Mouse (Mus musculus): ENCODE measurements around the gene Prr19.

Gene Prr19

DNA sequence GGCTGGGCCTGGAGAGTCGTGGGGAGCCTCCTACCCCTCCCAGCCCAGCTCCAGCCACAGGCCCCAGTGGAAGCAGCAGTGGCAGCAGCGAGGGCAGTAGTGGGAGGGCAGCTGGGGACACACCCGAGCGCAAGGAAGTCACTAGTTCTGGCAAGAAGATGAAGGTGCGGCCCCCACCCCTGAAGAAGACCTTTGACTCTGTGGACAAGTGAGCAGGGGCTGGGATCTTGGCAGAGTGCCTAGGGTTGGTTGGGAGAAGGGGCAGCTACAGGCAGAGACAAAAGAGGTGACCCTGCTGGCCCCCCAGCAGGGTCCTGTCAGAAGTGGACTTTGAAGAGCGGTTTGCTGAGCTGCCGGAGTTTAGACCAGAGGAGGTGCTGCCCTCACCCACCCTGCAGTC, 9.1 kb upstream of the Prr19 start:
- DNase-seq (ENCODE audit: low spot score) = no peak

DNA sequence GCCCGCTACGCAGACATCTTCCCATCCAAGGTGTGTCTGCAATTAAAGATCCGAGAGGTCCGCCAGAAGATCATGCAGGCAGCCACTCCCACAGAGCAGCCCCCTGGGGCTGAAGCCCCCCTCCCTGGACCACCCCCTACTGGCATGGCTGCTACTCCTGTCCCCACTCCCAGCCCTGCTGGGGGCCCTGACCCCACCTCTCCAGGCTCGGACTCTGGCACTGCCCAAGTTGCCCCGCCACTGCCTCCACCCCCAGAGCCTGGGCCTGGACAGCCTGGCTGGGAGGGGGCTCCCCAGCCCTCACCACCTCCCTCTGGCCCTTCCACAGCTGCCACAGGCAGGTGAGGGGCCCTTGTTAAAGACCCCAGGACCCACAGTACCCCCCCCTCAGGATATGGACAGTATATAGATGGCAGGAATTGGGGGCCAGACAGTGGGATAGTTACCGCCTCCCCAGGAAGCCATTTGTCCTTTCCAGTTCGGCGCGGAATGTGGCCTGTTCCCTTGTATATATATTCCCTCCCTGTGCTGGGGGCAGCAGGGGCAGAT, 7.9 kb upstream of the Prr19 start:
- DNase-seq (ENCODE audit: low spot score) = no peak

DNA sequence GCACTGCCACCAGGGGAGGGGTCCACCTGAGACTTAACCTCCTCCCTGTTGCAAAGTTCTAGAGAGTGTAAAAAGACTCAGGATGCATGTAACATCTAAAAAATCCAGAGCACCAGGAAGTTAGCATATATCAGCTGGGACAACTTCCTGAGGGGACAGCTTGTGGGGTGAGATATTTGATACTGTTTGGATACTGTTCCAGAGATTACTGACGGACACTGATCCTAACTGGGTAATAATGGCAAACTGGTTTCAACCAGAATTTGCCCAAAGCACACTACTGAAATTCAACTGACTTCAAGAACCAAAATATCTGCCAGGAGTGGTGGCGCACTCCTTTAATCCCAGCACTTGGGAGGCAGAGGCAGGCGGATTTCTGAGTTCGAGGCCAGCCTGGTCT, 6.7 kb upstream of the Prr19 start:
- DNase-seq (ENCODE audit: low spot score) = no peak

DNA sequence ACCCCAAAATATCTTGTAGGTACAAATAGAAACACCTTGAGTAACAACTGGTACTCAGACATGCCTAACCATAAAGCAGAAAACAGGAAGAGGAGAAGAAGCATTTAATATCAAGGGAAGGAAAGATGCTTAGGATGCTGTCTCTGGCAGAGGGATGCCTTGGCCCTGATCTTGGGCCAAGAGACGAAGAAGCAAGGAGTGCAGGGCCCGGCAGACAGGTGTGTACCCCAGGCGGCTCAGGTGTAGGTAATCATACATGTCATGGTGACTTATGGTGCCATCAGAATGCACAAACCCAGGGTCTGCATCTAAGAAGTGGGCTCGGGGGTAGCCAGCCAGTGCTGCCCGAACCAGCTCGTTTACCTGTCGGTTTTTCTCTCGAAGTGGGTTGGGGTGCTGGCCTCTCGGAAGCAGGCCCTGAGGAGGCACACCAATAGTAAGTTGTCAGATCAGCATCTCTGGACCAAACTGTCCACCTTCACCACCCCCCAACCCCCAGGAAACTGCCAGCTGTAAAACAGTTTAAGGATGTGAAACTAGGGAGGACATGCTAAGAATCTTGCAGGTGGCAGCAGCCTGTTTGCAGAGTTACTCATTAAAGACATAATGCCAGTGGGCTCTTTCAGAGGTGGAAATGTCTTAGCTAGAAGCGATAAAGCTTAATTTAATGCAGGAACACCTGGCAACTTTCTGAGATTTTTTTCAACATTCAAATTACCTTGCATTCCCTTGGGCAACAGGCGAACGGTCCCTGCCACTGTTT, 6.1 kb upstream of the Prr19 start:
- DNase-seq (ENCODE audit: low spot score) = no peak

DNA sequence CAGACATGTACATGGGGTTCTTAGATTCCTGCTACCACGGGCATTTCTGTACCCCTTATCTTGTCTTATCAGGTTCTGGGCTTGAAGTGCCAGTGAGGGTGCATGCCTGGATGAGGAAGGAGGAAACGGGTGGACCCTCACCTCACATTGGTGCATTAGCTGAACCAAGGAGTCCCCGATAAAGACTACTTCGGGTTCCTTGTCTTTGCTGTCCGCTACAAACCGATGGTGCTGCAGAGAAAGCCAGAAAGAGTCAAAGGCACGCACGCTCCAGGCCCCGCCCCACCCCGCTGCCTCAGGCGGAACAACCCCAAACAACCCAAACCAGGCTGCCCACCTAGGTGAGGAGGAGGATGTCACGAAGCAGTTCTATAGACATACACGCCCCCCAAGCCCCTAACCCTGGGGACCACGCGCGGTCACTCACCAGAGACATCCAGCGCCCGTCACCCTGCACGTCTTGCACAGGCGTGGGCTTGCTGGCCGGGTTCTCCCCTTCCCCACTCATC, 4.2 kb upstream of the Prr19 start:
- no peak for DNase-seq (ENCODE audit: low spot score)

DNA sequence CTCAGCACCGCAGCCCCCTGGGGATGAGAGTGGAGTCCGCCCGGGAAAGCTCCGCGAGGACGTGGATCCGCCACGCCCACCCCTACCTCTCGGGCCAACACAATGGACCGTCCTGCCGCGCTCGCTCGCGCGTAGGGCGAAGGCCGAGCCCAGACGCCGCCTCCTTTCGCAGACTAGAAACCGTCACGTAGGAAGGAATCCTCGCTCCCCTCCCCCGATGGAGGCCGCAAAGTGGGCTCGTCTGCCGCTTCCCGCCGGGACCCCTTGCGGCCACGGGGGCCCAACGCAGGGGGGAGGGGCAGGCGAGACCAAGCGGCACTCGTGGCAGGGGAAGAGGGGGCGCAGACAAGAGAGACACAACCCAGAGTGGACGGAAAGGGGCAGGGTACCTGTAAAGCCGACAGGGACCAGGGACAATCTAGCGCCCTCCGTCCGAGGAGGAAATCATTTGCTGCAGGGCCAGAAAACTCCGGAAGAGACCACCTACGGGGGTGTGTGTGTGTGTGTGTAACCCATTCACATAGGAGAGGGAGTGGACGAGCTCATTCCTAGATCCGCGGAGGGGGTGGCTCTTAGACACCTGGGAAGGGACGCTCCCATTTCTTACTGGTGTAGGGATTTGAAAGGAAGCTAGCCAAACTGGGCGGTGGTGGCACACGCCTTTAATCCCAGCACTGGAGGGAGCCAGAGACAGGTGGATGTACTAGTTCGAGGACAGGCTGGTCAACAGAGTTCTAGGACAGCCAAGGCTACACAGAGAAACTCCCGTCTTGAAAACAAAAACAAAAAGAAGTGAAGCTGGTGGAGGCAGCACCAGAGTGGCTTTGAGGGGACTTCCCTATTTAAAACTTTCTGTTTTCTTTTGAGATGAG, 3.5 kb upstream of the Prr19 start, which contains the start of gene Pafah1b3:
Pafah1b3 (minus strand) TSS at position 533 of the 872 bp plus-strand sequence.
- peak; percentile 84 for DNase-seq (ENCODE audit: low spot score)

DNA sequence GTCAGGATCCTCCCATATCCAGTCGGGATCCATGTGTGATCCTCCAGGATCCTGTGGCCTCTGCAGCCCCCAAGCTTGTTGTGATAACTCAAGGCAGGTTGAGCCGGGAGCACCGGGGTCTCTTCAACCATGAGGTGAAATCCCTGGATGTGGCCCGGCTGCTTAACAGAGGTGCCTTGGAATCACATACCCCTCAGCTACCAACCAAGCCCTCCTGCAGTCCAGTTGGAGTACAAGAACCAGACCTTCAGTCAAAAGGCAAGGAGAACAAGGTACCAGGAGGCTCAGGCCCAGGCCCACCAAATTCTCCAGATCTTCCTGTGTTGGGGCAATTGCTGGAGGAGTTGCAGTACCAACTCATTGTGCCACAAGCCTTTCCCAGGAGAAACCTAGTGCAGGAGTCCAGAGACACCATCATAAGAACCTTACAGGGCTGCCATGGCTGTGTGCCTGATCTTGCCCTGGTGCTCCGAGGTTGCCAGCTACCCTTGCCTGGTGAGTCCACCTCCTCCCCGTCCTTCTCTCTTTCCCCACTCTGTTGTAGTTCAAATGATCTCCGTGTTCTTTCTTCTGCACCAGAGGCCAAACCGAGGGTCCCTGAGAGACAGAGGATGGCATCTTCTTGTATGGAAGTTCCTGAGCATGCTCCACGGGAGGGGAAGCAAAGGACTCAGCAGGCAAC, 1.9 kb downstream of the Prr19 start:
- no peak for DNase-seq (ENCODE audit: low spot score)

DNA sequence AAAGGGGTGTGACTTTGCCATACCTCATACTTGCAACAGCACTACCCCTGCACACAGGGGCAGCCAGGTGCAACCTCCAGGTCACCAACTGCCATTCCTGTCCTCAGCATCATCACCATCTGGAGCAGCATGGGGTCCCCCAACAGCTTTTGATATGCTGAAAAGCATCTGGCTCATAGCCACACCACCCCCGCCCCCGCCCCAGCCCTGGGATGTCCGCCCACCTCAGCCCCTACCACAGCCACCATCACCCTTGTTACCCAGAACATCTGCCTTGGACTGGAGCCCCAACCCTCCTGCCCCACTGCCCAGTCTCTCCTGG, 2.4 kb downstream of the Prr19 start:
- no peak for DNase-seq (ENCODE audit: low spot score)

DNA sequence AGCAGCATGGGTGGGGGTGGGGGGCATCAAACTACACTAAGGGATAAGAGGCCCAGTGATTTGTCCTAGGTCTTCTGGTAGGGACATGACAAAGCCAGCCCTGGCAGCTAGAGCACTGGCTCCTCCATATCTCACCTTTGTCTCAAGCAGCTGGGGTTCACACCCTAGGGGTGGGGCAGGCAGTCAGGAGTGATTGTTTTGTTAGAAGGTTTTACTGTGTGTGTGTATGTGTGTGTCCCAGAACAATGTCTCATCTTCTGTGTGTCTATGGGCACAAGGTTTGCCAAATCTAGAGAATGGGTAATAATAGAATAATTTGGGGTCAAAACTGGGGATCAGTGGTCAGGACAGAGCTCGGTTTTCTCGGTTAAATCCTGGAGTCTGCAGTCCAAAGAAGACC, 4.3 kb downstream of the Prr19 start:
- DNase-seq (ENCODE audit: low spot score) = no peak

DNA sequence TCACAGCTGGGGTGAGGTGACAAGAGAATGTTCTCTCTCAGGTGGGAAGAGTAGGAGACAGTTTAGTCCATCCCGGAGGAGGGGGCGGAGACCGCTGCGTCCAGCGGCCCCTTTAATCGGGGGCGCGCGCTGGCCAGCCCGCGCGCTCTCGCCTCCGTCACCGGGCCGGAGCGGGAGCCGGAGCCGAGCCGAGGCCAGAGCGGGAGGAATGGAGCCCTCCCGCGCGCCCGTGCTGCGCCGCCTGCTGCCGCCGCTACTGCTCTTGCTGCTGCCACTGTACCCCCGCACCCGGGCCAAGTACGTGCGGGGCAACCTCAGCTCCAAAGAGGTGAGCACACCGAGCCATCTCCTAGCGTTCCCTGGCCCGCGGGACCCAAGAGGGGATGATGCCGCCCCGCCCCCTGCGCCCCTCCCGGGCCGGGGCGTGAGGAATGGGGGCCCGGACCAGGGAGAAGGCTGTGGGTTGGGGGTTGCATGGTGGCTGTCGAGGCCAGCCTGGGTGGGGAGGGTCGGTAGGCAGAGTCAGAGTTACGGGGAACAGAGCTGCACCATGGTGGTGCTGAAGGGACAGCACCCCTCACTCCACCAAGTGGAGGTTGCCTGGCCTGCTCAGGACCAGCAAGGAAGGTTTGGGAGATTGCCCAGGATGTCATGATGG, 4.9 kb downstream of the Prr19 start, which contains the start of gene Tmem145:
Tmem145 (plus strand) TSS at position 151 of the 658 bp plus-strand sequence.
- DNase-seq (ENCODE audit: low spot score) = peak; percentile 18

DNA sequence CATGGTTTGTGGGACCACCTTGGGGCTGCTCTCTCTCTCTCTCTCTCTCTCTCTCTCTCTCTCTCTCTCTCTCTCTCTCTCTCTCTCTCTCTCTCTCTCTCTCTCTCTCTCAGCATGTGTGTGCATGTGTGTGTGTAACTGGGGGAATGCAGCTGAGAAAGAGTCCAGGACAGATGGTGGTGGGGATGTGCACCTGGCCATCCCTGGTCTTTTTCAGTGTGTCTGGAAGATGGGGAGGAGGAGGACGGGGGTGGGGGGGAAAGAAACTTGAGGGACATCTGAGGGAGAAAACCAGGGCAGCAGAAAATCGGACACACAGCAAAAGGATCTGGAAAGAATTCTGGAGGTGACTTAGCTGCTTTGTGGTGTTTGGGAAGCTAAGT, 5.4 kb downstream of the Prr19 start:
- DNase-seq (ENCODE audit: low spot score) = no peak

DNA sequence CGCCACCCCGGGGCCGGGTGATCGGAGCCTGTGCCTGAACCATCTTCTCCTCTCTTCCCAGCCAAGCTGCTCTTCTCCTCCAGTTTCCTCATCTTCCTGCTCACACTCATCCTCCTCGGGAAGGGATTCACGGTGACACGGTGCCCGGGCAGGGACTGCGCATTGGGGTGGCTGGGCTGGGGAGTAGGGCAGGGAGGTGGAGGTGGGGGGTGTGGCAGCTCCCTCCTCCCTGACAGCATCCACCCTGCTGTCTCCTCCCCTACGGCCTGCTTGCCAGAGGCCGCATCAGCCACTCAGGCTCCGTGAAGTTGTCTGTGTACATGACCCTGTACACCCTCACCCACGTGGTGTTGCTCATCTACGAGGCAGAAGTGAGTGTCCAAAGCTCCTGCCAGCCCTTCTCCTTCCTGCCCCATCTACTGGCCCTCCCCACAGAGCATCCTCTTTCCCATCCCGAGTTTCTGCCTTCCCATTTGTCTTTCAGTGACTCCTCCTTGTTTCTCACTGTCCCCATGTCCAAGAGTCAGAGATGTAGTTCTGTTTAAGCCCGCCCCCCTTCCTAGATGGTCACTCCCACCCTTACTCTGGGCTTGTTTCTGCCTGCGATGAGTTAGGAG, 7.6 kb downstream of the Prr19 start:
- no peak for DNase-seq (ENCODE audit: low spot score)

DNA sequence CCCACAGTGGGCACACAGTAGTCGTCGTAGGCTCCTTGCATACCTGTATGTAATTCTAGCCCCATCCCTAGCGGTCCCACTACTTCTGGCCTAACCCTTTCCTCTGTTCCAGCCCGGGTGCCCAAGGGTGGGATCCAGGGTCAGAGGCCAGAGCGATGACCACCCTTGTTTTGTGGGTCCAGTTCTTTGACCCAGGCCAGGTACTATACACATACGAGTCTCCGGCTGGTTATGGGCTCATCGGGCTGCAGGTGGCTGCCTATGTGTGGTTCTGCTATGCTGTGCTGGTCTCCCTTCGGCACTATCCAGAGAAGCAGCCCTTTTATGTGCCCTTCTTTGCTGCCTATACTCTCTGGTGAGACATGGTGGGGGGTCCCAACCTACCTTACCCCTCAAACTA, 8.2 kb downstream of the Prr19 start:
- DNase-seq (ENCODE audit: low spot score) = no peak

DNA sequence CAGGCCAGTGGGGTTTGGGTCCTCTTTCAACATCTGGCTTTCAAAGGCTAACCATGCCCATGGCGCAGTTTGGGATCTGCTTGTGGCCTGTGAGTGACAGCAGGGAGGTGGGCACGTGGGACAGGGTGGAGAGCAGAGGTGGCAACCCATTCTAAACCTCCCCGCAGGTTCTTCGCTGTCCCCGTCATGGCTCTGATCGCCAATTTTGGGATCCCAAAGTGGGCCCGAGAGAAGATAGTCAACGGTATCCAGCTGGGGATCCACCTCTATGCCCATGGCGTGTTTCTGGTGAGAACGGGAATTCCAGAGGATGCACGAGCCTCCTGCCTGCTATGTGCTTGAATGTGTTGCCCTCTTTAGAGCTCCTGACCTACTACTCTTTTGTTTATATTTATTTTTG, 10.0 kb downstream of the Prr19 start:
- DNase-seq (ENCODE audit: low spot score) = no peak

DNA sequence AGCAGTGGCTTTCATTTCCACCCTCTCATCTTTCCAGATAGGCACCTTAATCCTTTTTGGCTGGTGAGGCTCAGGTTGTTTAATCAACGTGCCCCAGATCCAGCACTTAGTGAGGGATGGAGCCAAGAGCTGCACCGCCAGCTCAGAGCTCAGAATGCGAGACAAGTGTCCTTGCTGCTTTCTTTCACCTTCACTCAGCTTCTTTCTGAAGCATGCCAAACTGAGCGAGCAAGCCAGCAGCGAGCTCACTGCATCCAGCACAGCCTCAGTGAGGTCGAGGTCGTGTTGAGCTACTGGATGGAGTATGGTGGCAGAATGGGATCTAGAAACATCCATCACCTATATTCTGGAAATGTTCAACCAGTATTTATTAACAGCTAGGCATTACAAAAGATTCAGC, 12.1 kb downstream of the Prr19 start:
- DNase-seq (ENCODE audit: low spot score) = no peak

DNA sequence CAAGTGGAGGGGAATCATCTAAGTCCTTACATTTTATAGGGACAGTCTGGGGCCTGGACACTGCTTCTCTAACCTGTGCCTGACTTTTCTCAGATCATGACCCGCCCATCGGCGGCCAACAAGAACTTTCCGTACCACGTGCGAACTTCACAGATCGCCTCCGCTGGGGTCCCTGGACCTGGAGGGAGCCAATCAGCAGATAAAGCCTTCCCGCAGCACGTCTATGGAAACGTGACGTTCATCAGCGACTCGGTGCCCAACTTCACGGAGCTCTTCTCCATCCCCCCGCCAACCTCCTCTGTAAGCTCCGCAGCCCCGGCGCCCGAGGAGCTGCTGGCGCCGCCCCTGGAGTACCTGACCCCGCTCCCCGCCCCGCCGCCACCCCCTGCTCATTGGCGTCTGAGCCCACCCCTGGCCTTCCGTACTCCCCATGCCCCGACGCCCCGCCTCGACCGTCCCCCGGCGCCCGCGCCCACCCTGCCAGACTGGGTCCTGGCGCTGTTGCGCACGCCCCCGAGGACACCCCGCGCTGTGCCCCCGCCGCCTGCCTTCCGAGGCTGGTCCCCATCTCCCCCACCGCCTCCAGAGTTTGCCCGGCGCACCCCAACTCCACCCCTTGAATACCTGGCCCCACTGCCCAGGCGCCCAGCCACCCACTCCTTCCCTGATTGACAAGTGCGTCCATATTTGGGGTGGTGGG, 13.5 kb downstream of the Prr19 start:
- no peak for DNase-seq (ENCODE audit: low spot score)

DNA sequence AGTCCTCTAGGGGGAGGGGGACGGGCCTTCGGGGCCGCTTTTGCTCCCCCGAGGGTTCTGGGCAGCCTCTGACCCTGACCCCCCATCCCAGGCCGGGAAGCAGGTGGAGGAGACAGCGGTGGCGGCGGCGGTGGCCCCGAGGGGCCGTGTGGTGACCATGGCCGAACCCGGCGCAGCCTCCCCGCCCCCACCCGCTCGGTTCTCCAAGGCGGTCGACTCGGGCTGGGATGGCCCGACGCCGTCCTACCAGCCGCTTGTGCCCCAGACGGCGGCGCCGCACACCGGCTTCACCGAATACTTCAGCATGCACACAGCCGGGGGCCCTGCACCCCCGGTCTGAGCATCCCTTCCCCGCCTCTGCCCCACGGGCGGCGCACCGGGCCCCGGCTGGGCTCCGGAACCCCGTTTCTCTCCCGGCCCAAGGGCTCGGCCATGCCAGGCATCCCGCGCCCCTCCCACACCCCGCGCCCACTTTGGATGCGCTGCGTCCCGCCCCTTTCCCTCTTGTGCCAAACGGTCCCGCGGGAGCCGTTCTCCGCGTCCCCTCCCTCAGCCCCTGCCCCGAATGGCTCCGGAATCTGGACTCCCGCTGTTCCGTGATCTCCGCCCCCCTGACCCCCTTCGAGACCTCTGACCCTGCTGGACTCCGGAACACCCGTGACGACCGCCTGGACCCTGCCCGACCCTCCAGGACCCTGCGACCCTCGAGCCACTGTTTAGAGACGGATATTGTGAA, 14.3 kb downstream of the Prr19 start:
- DNase-seq (ENCODE audit: low spot score) = no peak

DNA sequence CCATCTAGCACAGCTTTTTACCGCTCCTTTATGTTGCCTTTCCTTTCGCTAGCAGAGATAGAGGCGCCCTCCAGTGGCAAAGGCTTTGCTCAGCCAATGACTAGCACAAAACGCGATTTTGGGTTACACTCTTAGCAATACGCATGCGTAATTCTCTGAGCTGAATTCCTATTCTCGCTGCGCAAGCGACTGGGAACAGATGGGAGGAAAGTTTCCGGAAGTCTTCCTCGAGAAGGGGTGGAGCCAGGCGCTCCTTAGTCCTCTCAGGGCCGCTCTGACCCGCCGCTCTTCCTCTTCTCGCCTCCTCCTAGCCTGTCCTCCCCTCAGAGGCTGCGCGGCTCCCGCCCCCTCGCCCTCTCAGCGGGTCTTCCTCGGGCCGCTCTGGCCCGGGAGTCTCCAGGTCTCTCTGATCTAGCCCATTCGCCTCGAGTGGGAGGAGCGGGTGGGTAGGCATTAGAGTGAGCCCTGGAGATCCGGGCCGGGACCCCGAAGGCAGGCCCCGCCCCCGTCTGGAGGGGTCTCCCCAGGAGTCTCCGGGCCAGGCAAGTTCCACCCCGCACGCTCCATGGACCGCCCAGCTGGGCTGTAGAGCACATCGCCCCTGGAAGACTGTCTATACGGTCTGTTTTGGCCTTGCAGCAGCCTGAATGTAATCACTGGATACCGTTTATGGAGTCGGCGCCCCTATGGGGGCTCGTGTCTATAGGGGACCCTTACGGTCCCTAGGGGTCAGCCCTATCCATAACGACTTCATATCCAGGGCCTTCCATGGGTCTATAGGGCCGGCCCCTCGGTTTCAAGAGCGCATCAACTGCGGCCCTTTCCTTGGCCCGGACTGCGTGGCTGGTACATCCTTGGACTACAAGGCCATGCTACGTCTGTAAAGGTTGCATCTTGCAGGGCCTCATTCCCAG, 15.6 kb downstream of the Prr19 start, which contains the start of gene Megf8:
Megf8 (plus strand) TSS at position 633 of the 914 bp plus-strand sequence.
- DNase-seq (ENCODE audit: low spot score) = peak; percentile 98
